Mouse (Mus musculus): Measurements from ENCODE around the gene Olfr747. TPM values are rescaled to one million over a fixed set of nuclear protein-coding genes. Genes with fewer than 3 reads are reported as not detected.

Gene Olfr747
- polyA plus RNA-seq (2012): not detected in 2 replicates

GRCm38 (mm10) chr14:50693106-50693505, at the start of gene Olfr747:
Gene Olfr747, minus strand, starts transcription at chr14:50693206.
- no peak for TF ChIP-seq GATA1 (IDR thresholded peaks at IDR 0.05; ENCODE audit: low read length)

GRCm38 (mm10) chr14:50741584-50741983, 48.6 kb upstream of the Olfr747 start:
- no peak for TF ChIP-seq GATA1 (IDR thresholded peaks at IDR 0.05; ENCODE audit: low read length)

GRCm38 (mm10) chr14:50740334-50740733, 47.3 kb upstream of the Olfr747 start:
- no peak for TF ChIP-seq GATA1 (IDR thresholded peaks at IDR 0.05; ENCODE audit: low read length)

- TF ChIP-seq GATA1 (IDR thresholded peaks at IDR 0.05; ENCODE audit: low read length): no peak
Observed at GRCm38 (mm10) chr14:50707073-50707472, 14.1 kb upstream of the Olfr747 start, which contains the start of gene Olfr748. Gene Olfr748, plus strand, starts transcription at chr14:50707373.

GRCm38 (mm10) chr14:50646783-50647182, 46.2 kb downstream of the Olfr747 start, which contains the start of gene Olfr746:
Gene Olfr746, plus strand, starts transcription at chr14:50647083.
- no peak for TF ChIP-seq GATA1 (IDR thresholded peaks at IDR 0.05; ENCODE audit: low read length)

GRCm38 (mm10) chr14:50639088-50639487, 53.9 kb downstream of the Olfr747 start, which contains the start of gene Olfr745:
Gene Olfr745, plus strand, starts transcription at chr14:50639388.
- no peak for TF ChIP-seq GATA1 (IDR thresholded peaks at IDR 0.05; ENCODE audit: low read length)

Other genes with a start within 250 kb of the Olfr747 start
- not detected in 2 replicates for gene Olfr740, start 247.7 kb downstream of the Olfr747 start, polyA plus RNA-seq (2012)
- gene Olfr741, start 220.5 kb downstream of the Olfr747 start, polyA plus RNA-seq (2012): not detected in 2 replicates
- not detected in 2 replicates for gene Olfr742, start 189.6 kb downstream of the Olfr747 start, polyA plus RNA-seq (2012)
- not detected in 2 replicates for gene Olfr743, start 171.4 kb downstream of the Olfr747 start, polyA plus RNA-seq (2012)
- gene Olfr744, start 78.3 kb downstream of the Olfr747 start, polyA plus RNA-seq (2012): not detected in 2 replicates
- gene Olfr745, start 53.8 kb downstream of the Olfr747 start, polyA plus RNA-seq (2012): not detected in 2 replicates
- not detected in 2 replicates for gene Olfr746, start 46.1 kb downstream of the Olfr747 start, polyA plus RNA-seq (2012)
- gene Olfr748, start 14.2 kb upstream of the Olfr747 start, polyA plus RNA-seq (2012): not detected in 2 replicates
- not detected in 2 replicates for gene Olfr749, start 51.9 kb upstream of the Olfr747 start, polyA plus RNA-seq (2012)
- 8.2 and 26.0 TPM in 2 replicates for gene Ttc5, start 92.3 kb upstream of the Olfr747 start, polyA plus RNA-seq (2012)
- 0.11 and 0.15 TPM in 2 replicates for gene Ccnb1ip1, start 114.5 kb upstream of the Olfr747 start, polyA plus RNA-seq (2012)
- gene Parp2, start 114.6 kb upstream of the Olfr747 start, polyA plus RNA-seq (2012): 5.4 and 6.2 TPM in 2 replicates
- 1.2 and 1.5 TPM in 2 replicates for gene Tep1, start 177.4 kb upstream of the Olfr747 start, polyA plus RNA-seq (2012)
- not detected in 2 replicates for gene Klhl33, start 204.3 kb upstream of the Olfr747 start, polyA plus RNA-seq (2012)
- 46.1 and 70.5 TPM in 2 replicates for gene Osgep, start 231.7 kb upstream of the Olfr747 start, polyA plus RNA-seq (2012)
- gene Apex1, start 231.8 kb upstream of the Olfr747 start, polyA plus RNA-seq (2012): 204 and 236 TPM in 2 replicates
- gene Pip4p1, start 237.7 kb upstream of the Olfr747 start, polyA plus RNA-seq (2012): 74.0 and 135 TPM in 2 replicates
- 0.79 and 1.1 TPM in 2 replicates for gene Pnp, start 237.9 kb upstream of the Olfr747 start, polyA plus RNA-seq (2012)

All from G1E-ER4 (cell line).